Mouse (Mus musculus) kidney, adult 18-20 months (tissue): Measurements from ENCODE around the gene Azin2.
A peak's percentile ranks its signal among the peaks of the same experiment; 100 is the strongest.

ENCODE experiments used
- DNase-seq: peaks from one replicate; pipeline ENCODE4 v3.0.0; 2021

The Azin2 gene

GRCm38 (mm10) chr4:128976577-128976976 is 14.3 kb upstream of the Azin2 start:
- DNase-seq: no peak

GRCm38 (mm10) chr4:128974677-128975076 is 12.4 kb upstream of the Azin2 start:
- no peak for DNase-seq

GRCm38 (mm10) chr4:128971065-128971694 is 8.9 kb upstream of the Azin2 start:
- peak; percentile 83 for DNase-seq

DNA sequence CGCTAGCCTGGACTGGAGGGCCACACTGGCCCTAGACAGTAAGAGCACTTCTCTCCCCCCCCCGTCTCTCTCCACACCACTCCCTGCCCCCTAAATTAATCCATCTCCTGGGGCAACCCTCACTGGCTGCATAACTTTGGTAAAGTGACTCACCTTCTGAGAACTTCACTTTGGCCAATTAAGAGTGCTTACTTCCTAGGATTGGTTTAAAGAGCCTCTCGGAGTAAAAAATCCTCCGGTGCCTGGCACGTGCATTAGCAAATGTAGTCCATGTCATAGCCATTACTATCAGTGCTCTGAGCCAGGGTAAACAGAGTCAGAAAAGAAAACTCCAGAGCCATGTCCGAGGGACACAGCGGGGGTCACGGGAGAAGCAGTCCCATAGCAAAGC is 8.2 kb upstream of the Azin2 start:
- DNase-seq: no peak

DNA sequence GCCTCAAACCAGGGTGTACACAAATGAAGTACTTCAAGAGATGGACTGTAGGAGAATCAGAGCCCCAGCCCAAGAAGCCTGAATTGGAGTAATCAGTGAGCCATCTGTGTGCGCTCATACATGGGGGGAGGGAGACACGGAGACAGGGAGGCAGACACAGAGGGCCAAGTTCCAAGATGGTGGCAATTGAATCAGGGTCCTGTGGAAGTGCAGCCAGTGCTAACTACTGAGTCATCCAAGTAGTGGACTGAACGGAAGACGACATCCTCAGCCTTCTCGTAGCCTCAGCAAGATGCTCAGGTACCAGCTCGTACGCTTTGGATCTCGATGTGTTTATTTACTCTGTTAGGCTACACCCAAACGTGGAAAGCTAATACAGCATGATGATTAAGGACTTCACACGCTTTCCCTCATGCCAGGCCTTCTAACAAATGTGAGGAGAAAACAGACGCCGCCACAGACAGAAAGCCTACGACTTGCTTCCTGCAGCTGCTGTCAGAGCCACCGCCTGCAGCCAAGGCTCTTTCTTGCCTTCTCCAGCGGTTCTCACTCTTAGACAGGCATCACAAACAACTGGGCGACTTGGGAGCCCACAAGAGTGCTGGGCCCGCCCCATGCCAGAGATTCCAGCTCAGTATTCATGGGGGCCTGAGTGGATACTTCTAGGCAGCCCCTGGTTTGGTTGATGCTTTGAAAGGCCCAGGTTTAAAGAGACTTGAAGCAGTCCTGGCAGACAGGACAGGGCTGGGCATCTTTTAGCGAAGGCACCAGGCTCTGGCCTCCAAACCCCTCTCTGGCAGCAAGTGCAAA is 7.6 kb upstream of the Azin2 start:
- DNase-seq: no peak

GRCm38 (mm10) chr4:128969081-128969480 is 6.8 kb upstream of the Azin2 start:
- no peak for DNase-seq

DNA sequence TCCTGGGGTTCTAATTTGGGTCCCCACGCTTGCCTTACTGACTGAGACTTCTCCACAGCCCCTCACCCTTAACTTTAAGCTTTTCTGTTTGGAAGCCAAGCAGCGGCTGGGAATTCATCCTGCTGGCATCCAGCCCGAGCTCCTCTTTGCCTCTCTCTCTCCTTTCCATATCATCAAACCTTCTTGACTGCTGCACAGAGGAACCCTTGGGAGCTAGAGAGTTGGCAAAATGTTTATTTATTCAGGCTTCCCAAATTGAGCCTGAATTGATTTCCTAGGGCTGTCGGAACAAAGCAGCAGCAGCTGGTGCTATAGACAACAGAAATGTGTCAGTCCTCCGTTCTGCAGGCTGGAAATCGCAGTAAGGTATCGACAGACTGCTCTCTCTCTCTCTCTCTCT is 4.5 kb upstream of the Azin2 start:
- DNase-seq: no peak

DNA sequence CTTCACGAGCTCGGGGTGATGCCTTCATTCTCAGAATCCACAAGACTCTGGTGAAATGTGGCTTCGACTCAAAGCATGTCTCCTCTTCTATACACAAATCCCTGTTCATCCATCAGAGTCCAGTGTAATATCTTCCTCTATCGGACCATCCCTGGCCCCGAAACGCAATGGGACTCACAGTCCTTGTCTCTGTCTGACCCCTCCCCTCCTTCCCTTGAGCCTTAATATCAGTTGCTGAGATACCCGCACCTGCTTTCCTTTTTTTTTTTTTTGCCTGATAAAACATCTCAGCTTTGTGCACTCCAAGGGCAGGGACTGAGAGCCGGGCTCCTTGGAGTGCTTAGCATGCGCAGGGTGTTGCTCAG is 666 bp upstream of the Azin2 start:
- no peak for DNase-seq

DNA sequence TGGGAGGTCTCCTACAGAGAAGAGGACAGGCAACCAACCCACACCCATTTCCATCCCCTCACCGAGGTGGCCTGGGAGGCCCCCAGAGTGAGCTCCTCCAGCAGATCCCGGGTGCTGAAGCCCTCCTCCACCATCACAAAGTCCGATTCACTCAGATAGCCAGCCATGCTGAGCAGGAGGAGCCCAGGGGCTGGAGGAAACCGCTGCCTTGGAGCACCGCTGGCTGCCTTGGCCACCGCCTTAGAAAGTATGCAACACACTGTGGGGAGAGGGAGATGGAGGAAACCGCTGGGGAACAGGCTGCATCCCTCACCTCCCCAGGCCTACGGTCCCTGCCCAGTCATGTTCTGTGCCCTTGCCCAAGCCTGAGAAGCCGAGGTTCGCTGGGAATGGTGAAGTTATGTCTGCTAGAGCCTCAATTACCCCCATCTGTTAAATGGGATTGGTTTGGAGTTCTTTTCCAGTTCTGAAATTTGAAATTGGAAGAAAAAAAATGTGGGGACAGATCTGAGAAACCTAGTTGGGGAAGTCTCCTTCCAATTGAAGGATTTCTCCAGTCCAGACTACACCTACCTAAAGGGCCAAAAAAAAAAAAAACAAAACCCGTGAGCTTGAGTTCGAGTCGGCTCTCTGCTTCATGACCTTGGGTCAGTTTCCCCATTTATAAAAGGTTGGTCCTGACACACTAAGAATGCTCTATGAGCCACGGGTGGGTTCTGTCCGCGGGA is 777 bp downstream of the Azin2 start:
- no peak for DNase-seq

DNA sequence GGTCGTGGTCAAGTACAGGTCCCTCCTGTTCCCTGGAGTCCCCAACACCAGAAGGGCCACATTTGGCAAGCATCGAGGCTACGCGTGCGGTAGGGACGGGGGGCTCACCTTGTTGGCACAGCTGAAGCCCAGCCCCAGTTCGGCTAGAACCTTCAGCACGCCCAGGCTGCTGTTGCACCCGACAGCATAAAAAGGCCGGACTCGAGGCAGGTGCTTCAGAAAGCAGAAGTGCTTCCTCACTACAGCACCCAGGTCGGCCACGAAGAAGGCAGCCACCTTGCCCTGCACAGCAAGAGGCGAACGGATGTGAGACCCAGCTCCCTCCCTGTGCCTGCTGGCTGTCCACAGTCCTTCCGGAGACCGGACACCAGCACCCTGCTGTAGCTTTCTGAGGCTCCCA is 2.6 kb downstream of the Azin2 start:
- DNase-seq: no peak

DNA sequence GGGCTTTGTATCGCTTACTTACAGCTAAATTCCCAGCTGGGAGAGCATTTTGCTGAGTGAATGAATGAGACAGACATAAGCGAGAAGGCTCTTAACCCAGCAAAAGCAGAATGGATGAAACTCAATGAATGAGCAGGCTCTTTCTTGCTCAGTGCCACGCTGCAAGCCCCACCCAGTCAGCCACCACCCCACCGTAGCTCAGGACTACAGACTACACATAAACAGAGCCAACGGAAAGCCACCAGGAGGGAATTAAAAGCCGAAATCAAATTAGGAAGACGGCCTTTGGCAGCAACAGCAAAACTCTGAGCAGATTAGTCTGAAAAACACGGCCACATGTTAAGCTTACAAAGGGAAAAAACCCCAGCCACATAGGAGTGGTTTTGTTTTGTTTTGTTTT is 3.4 kb downstream of the Azin2 start:
- no peak for DNase-seq

DNA sequence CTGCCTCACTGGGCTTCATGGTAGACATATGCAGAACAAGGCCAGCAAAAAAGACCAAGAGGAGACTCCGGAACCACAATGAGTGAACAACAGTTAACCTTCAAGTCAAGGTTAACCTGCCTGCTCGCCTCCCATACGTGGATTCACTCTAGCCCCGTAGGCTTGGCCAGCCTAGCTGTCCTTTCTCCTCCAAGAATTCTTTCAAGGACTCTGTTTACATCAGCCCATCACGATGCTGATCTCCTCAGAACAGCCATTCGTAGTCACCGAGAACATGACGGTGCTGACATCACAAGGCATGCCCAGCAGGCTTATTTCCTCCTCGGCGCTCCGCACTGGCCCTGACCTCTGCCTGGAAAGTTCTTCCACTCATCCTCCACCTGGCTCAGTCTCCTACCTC is 4.1 kb downstream of the Azin2 start:
- peak; percentile 23 for DNase-seq

GRCm38 (mm10) chr4:128957155-128957911 is 4.9 kb downstream of the Azin2 start:
- DNase-seq: peak; percentile 67

DNA sequence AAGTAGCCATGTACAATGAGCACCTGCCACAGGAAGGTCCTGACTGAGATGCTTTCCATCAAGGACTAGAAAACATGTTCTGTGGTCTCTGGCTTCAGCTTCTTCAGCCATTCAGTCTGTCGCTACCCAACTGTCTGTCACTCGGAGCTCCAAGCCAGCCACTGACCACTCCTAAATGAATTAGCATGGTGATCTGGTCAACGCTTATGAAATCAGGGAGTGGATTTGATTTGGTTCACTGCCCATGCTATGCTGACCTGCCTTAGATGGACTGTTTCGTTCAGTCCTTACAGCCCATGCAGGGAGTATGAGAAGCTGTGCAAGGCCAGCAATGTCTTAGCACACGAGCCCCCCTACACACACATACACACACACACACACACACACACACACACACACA is 8.4 kb downstream of the Azin2 start:
- DNase-seq: no peak

- DNase-seq: peak; percentile 63
Observed at GRCm38 (mm10) chr4:128950461-128950860, 11.8 kb downstream of the Azin2 start.

DNA sequence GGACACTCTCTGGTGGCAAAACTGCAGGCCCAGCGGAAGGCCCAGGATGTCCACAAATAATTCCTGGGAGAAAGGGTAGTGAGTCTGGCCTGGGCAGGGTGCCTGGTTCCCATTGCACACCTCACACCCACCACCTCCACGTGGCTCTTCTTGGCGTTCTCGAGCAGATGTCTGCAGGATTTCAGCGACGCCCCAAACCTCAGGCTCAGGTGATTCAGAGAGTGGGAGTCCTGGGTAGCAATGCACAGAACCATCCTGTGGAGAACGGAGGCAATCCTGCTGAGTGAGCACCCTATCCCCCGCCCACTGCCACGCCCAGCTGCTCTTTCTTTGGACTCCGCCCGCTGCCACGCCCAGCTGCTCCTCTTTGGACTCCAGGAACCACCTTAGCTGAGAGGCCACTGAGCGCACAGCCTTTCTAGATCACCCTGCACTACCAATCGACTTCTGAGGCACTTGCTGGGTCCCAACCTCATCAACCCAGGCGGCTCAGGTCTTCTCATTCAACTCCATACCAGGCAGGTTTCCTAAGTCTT is 12.7 kb downstream of the Azin2 start:
- peak; percentile 26 for DNase-seq

DNA sequence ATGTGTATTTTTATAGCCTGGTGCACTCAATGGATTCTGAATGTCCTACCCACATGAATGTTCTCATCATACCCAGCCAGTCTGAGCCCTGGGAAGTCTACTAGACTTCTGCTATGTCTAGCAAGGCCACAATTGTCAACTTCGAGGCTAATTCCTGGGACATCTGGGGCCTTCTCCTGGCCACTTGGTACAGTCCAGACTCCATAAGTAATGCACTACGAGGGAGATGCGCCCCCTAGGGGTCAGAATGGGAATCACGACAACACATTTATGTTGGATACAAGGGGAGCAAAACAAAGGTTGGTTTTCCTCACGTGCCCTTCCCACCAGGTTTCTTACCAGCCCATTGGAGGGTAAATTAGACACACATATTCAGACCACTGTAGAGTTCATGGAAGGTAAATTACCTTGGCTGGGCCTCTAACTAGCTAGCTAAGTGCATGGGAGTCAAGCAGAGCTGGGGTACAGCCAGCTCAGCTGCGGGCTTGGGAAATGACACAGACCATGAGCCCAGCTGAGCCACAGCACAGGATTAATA is 14.0 kb downstream of the Azin2 start:
- DNase-seq: peak; percentile 53

DNA sequence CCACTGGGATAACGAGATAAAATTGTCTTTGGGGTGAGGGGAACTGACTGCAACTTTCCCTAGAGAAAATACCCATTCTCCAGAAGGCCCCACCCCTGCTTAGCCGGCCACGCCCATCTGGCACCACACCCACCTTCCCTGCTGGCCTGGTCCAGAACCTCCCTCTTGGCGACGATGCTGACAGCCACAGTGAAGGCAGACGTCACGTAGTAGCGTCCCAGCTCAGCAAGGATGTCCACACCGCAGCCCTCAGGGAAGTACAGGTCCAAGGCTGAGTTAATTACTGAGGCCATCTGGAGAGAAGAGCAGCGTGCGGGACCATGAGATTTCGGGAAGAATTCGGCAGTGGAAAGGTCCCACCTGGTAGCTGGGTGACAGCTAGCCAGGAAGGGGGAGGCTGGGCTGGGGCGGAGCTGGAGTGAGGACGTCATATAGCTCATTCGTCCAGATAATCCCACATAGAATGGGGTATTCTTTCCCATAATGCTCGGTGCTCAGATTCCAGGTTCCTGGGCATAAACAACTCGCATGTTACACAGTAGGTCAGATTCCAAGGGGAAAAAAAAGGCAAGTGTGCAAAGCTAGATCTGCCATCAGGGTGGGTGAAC is 14.8 kb downstream of the Azin2 start:
- no peak for DNase-seq

- DNase-seq: no peak
Observed at GRCm38 (mm10) chr4:128946736-128947135, 15.5 kb downstream of the Azin2 start.

DNA sequence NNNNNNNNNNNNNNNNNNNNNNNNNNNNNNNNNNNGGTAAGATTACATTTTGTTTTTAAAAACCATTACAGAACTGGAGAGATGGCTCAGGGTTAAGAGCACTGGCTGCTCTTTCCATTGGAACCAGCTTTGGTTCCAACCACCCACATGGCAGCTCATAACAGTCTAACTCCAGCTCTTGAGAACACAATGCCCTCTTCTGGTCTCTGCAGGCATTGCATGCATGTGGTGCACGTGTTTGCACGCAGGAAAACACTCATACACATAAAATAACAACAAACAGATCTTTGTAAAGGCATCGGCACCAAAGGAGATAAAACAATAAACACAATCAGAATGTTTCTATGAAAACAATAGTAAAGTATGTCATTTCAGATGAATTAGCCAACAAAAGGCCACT is 19.9 kb downstream of the Azin2 start:
- DNase-seq: no peak

- DNase-seq: no peak
Observed at GRCm38 (mm10) chr4:128935595-128935994, 26.6 kb downstream of the Azin2 start.

DNA sequence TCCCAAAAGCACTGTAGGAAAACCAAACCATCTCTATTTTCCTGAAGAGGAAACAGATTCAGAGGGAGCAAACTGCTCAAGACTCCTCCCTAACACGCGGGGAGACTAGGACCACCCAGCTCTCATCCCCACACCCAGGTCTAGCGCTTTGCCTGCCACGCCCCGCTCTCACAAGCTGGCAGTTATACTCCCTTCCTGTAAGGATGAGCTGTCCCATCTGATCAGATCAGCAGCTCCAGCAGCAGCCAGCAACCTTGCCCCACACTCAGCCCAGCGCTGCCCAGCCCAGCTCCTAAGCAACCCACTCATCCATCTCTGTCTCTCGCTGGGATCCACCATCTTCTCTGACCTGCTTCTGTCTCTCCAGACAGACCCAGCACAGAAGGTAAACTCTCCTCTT is 29.5 kb downstream of the Azin2 start:
- DNase-seq: no peak
